ENCODE assay signal across 8 mouse cellular contexts in genomic region chr7:28050584-28050983, GRCm38 (mm10). TPM values are rescaled to one million over a fixed set of nuclear protein-coding genes. Genes with fewer than 3 reads are reported as not detected.
DNase-seq lines count a peak whose midpoint lies in the region; ATAC-seq and TF ChIP-seq lines count a peak whose summit lies in the region.
"Had no signal": no experiment of that assay in that cellular context is flagged by ENCODE, and none has a peak within 500 bp of the region (broad histone marks: within the 10 kb centered on the region; RNA-seq: fewer than 3 reads in every experiment).

No protein-coding gene starts in this region.

- WGBS in heart, postnatal 0 days: 54% methylated on average over 17 of the region's 17 CpGs
- 49% methylated on average over 17 of the region's 17 CpGs for WGBS in liver, embryonic 14.5 days (ENCODE audit: insufficient replicate concordance)

- peak overlapping the region; percentile 62 for H3K4me3 ChIP-seq in megakaryocyte, embryonic 14.5 days (replicated peaks)
- H3K4me3 ChIP-seq in heart, postnatal 0 days (ENCODE audit: low read depth, low read length): no peak overlapping the region
- H3K4me3 ChIP-seq in liver, embryonic 14.5 days (ENCODE audit: insufficient read depth in 1 of 2, low read depth in 2 of 2, low read length in 2 of 2): peak overlapping the region in 1 of 2 experiments; percentile 93; a peak in 1 of 4 replicates

- ATAC-seq in megakaryocyte, adult 5-6 weeks (ENCODE audit: poor library complexity, severe bottlenecking): no peak
- no peak for ATAC-seq in heart, postnatal 0 days (ENCODE audit: insufficient read depth, low read depth)
- no peak for ATAC-seq in liver, embryonic 14.5 days (ENCODE audit: insufficient read depth)

- no peak for DNase-seq in heart, postnatal 0 days (ENCODE audit: low spot score)
- DNase-seq in liver, embryonic 14.5 days (ENCODE audit: low read depth in 3 of 3, low spot score in 3 of 3): no peak
- peak; percentile 29 for DNase-seq in thymus, postnatal 4 days
- DNase-seq in layer of hippocampus, adult 8-10 months (ENCODE audit: low spot score in 2 of 2): no peak
- DNase-seq in layer of hippocampus, adult 9-10 months (ENCODE audit: low spot score): no peak

- H3K36me3 ChIP-seq in megakaryocyte, embryonic 14.5 days (replicated peaks; ENCODE audit: low read length): peaks cover 36% of the 10 kb centered on the region
- H3K36me3 ChIP-seq in heart, postnatal 0 days (replicated peaks; ENCODE audit: control insufficient read depth, insufficient read depth, low read length): peaks cover 33% of the 10 kb centered on the region
- H3K36me3 ChIP-seq in liver, embryonic 14.5 days (replicated peaks; ENCODE audit: control insufficient read depth, insufficient read depth, low read depth): peaks cover 20% of the 10 kb centered on the region

- H3K27ac ChIP-seq in heart, postnatal 0 days (ENCODE audit: low read depth): no peak overlapping the region
- H3K27ac ChIP-seq in liver, embryonic 14.5 days: no peak overlapping the region

- peaks cover 40% of the 10 kb centered on the region for H3K4me1 ChIP-seq in megakaryocyte, embryonic 14.5 days
- H3K4me1 ChIP-seq in heart, postnatal 0 days (ENCODE audit: control insufficient read depth, insufficient read depth): peaks cover 7% of the 10 kb centered on the region; the same call in 1 of the 2 replicates
- peaks cover 2 to 6% of the 10 kb centered on the region in 2 experiments; a peak in 1 of 4 replicates for H3K4me1 ChIP-seq in liver, embryonic 14.5 days (replicated peaks; ENCODE audit: control insufficient read depth in 2 of 2, insufficient read depth in 2 of 2, low read length in 1 of 2)

- H3K27me3 ChIP-seq in megakaryocyte, embryonic 14.5 days (replicated peaks): peaks cover 4% of the 10 kb centered on the region
- H3K27me3 ChIP-seq in heart, postnatal 0 days (ENCODE audit: control insufficient read depth, insufficient read depth, low read length): no peaks in the 10 kb centered on the region
- no peaks in the 10 kb centered on the region for H3K27me3 ChIP-seq in liver, embryonic 14.5 days (ENCODE audit: control insufficient read depth, insufficient read depth, low read length)

- peak overlapping the region; percentile 25; the same call in 1 of the 2 replicates for H3K4me2 ChIP-seq in heart, postnatal 0 days (ENCODE audit: low read depth, low read length)
- H3K4me2 ChIP-seq in liver, embryonic 14.5 days (ENCODE audit: low read depth): peak overlapping the region; percentile 57

- 0 out of 2 replicates have a peak, but pooled peaks cover 3% of the 10 kb centered on the region for H3K9me3 ChIP-seq in megakaryocyte, embryonic 14.5 days
- no peaks in the 10 kb centered on the region for H3K9me3 ChIP-seq in heart, postnatal 0 days (replicated peaks; ENCODE audit: control insufficient read depth, low read length)
- H3K9me3 ChIP-seq in liver, embryonic 14.5 days (ENCODE audit: control insufficient read depth, low read length): no peaks in the 10 kb centered on the region

- no peak for TF ChIP-seq CTCF in heart, postnatal 0 days (IDR thresholded peaks at IDR 0.05; ENCODE audit: low read depth)
- no peak for TF ChIP-seq CTCF in liver, embryonic 14.5 days (IDR thresholded peaks at IDR 0.05; ENCODE audit: low read depth)

- TF ChIP-seq EP300 in heart, postnatal 0 days (IDR thresholded peaks at IDR 0.05; ENCODE audit: low read depth): no peak
- no peak for TF ChIP-seq EP300 in liver, embryonic 14.5 days (IDR thresholded peaks at IDR 0.05; ENCODE audit: low read depth)

- H3K9ac ChIP-seq in heart, postnatal 0 days (replicated peaks; ENCODE audit: low read depth, low read length): no peak overlapping the region
- H3K9ac ChIP-seq in liver, embryonic 14.5 days (replicated peaks): peak overlapping the region; percentile 48; the same call in 1 of the 2 replicates

RNA-seq across cellular contexts. Expression of gene Psmc4, which starts 0.7 kb away (rescaled TPM):
- 74.2 and 91.6 TPM in 2 replicates for polyA plus RNA-seq in megakaryocyte, embryonic 14.5 days (2012; ENCODE audit: insufficient read depth, low replicate concordance)
- total RNA-seq in megakaryocyte, adult 5-6 weeks (2015): 103 and 114 TPM in 2 replicates
- total RNA-seq in megakaryocyte, adult 5-6 weeks (2017): 107 and 110 TPM in 2 replicates
- 146 and 199 TPM in 2 replicates for total RNA-seq in heart, postnatal 0 days (2014; rRNA removed; ENCODE audit: low replicate concordance)
- polyA plus RNA-seq in heart, postnatal 0 days (2015; fragmentation: Nextera tagmentation; extraction: Ambion mirVana): 203 and 207 TPM in 2 replicates
- 69.5 and 94.9 TPM in 2 replicates for polyA plus RNA-seq in liver, embryonic 14.5 days (2012; rRNA removed)
- 126 and 137 TPM in 2 replicates for polyA plus RNA-seq in liver, embryonic 14.5 days (2014; fragmentation: Nextera tagmentation; extraction: Ambion mirVana)
- total RNA-seq in layer of hippocampus, adult 8-10 months (2022): 100 to 1,000 TPM; 130 to 135 (median 134) TPM

RNA-seq across cellular contexts. Expression of gene Fcgbp, which starts 20.5 kb away (rescaled TPM):
- 0.04 TPM in 1 of 2 replicates, not detected in the other for polyA plus RNA-seq in megakaryocyte, embryonic 14.5 days (2012; ENCODE audit: insufficient read depth, low replicate concordance)
- total RNA-seq in megakaryocyte, adult 5-6 weeks (2015): not detected in 2 replicates
- total RNA-seq in megakaryocyte, adult 5-6 weeks (2017): not detected in 2 replicates
- 0.46 TPM in 1 of 2 replicates, not detected in the other for total RNA-seq in heart, postnatal 0 days (2014; rRNA removed; ENCODE audit: low replicate concordance)
- not detected in 2 replicates for polyA plus RNA-seq in heart, postnatal 0 days (2015; fragmentation: Nextera tagmentation; extraction: Ambion mirVana)
- not detected in 2 replicates for polyA plus RNA-seq in liver, embryonic 14.5 days (2012; rRNA removed)
- polyA plus RNA-seq in liver, embryonic 14.5 days (2014; fragmentation: Nextera tagmentation; extraction: Ambion mirVana): not detected in 2 replicates
- total RNA-seq in layer of hippocampus, adult 8-10 months (2022): 1 to 10 TPM; 1.3 to 1.8 (median 1.7) TPM
- total RNA-seq: adrenal gland, adult 8-10 months had no signal

RNA-seq across cellular contexts. Expression of gene Zfp850, which starts 36.7 kb away (rescaled TPM):
- polyA plus RNA-seq in megakaryocyte, embryonic 14.5 days (2012; ENCODE audit: insufficient read depth, low replicate concordance): 0.08 and 0.26 TPM in 2 replicates
- 2.5 and 2.7 TPM in 2 replicates for total RNA-seq in megakaryocyte, adult 5-6 weeks (2015)
- 2.8 and 4.5 TPM in 2 replicates for total RNA-seq in megakaryocyte, adult 5-6 weeks (2017)
- 0.15 and 1.7 TPM in 2 replicates for total RNA-seq in heart, postnatal 0 days (2014; rRNA removed; ENCODE audit: low replicate concordance)
- 0.75 and 0.87 TPM in 2 replicates for polyA plus RNA-seq in heart, postnatal 0 days (2015; fragmentation: Nextera tagmentation; extraction: Ambion mirVana)
- 0.69 and 0.94 TPM in 2 replicates for polyA plus RNA-seq in liver, embryonic 14.5 days (2012; rRNA removed)
- polyA plus RNA-seq in liver, embryonic 14.5 days (2014; fragmentation: Nextera tagmentation; extraction: Ambion mirVana): 2.3 and 2.4 TPM in 2 replicates
- total RNA-seq in layer of hippocampus, adult 8-10 months (2022): 1 to 10 TPM; 5.4 to 8.6 (median 6.5) TPM
